Mouse (Mus musculus): ENCODE results near the gene Map9. TPM values are rescaled to one million over a fixed set of nuclear protein-coding genes. Genes with fewer than 3 reads are reported as not detected.

The Map9 gene
- total RNA-seq, 2 experiments from 2014 or later: 94.8 TPM

DNA sequence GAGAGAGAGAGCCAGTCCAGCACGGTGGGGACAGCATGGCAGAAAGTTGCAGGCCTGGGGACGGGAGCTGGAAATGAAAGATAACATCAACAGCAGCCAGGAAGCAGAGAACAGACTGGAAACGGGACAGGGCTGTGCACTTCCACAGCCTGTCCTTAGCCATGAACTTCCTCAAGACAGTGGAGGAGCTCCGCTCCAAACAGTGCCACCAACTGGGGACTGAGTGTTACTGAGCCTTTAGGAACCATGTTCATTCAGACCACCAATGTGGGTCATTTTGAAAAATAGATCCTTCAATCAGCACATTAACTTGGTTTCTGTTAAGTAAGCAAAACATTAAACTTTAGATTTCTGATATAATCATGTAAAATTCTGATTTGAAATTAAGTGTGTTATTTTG is 4.6 kb downstream of the Map9 start:
- TF ChIP-seq CTCF (IDR thresholded peaks at IDR 0.05): peak; percentile 57
- no peak for DNase-seq (ENCODE audit: extremely low spot score in 1 of 2, low spot score in 2 of 2)
- intact Hi-C loops (cut with DNase I): loop anchor here (5.0 kb wide), 1 partner anchor 290 kb away; no protein-coding TSS in a partner anchor
- H3K4me3 ChIP-seq: no peak overlapping the region
- no peak overlapping the region for H3K27ac ChIP-seq

DNA sequence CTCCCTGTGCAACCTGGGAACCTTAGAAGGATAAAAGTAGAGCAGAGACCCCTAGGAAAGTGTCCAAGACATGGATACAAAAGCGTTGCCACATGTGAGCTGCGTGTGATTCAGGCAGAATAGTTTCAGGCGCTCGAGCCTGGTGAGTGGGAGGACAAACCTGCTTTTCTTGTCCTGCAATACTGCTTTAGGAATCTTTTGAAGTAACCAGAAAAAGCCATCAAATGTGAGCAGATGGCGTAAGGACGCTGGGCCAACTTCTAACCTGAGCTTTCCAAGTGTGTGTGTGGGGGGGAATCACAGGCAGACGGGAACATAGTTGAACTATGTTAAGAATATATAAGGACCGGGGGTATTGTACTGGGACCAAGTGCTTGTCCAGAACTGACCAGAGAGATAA is 6.7 kb downstream of the Map9 start:
- TF ChIP-seq CTCF (IDR thresholded peaks at IDR 0.05): no peak
- H3K27ac ChIP-seq: peak overlapping the region; percentile 71
- intact Hi-C loops (cut with DNase I): loop anchor here (2.0 to 5.0 kb wide), 2 partner anchors 288 to 360 kb away; no protein-coding TSS in a partner anchor
- no peak overlapping the region for H3K4me3 ChIP-seq
- peak; percentile 36 to 52 for DNase-seq (ENCODE audit: extremely low spot score in 1 of 2, low spot score in 2 of 2)

DNA sequence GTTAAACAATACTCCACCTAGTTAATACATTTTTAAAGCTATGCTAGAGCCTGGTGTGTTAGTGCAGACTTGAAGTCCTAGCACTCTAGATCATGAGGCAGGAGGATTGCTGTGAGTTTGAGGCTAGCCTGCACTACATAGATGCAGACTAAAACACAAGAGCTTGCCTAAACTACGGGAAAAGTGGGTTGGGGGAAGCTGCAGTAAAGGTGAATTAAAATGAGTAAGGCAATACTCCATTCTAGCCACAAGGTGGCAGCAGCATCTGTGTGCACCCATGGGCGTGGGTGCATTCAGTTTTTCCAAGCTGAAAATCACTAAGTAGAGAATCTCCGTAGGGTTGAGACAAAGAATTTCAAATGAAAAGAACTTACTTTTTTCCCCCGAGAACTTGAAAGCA is 7.1 kb downstream of the Map9 start:
- peak in 1 of 2 experiments; percentile 12 for DNase-seq (ENCODE audit: extremely low spot score in 1 of 2, low spot score in 2 of 2)
- Histone ChIP-seq H3K4me3 (no peak overlapping the region), H3K27ac (peak overlapping the region; percentile 44)
- intact Hi-C loops (cut with DNase I): loop anchor here (1.0 to 5.0 kb wide), 3 partner anchors 287 to 492 kb away; no protein-coding TSS in a partner anchor
- peak; percentile 86 for TF ChIP-seq CTCF (IDR thresholded peaks at IDR 0.05)

DNA sequence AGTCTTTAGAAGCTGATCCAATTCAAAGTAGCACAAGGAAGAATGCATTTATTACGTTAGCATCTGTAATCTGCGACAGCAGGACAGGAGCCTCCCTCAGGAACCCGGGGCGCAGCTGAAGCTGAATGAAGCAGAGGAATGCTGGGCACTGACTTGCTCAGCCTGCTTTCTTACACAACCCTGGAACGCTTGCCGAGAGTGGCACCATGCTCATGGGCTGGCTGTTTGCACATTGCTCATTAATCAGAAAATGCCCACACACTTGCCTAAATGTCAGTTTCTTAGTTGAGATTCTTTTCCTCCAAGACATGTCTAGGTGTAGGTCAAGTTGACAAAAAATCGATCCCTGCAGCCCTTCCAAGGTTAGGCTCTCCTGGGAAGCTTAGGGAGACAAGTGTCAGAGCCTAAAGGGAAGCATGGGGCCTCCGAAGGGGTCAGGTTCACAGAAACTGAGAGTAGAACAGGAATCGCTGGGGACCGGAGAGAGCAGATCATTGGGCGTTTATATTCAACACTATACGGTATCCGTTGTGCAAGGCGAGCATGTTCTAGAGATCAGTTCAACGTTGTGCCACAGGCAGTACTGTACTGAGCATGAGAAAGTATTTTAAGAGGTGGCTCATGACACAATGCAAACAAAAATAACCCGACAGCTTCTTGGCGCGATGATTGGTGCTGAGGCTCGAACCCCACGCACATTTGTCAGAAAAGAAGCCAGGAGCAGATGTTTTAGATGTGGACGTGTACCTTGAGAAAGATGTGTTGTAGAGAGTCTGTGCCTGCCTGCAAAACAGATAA is 11.4 kb downstream of the Map9 start:
- no peak overlapping the region for H3K4me3 ChIP-seq
- peak overlapping the region; percentile 72 for H3K27ac ChIP-seq
- TF ChIP-seq CTCF (IDR thresholded peaks at IDR 0.05): no peak
- peak in 1 of 2 experiments; percentile 29 for DNase-seq (ENCODE audit: extremely low spot score in 1 of 2, low spot score in 2 of 2)
- intact Hi-C loops (cut with DNase I): no loop called here

DNA sequence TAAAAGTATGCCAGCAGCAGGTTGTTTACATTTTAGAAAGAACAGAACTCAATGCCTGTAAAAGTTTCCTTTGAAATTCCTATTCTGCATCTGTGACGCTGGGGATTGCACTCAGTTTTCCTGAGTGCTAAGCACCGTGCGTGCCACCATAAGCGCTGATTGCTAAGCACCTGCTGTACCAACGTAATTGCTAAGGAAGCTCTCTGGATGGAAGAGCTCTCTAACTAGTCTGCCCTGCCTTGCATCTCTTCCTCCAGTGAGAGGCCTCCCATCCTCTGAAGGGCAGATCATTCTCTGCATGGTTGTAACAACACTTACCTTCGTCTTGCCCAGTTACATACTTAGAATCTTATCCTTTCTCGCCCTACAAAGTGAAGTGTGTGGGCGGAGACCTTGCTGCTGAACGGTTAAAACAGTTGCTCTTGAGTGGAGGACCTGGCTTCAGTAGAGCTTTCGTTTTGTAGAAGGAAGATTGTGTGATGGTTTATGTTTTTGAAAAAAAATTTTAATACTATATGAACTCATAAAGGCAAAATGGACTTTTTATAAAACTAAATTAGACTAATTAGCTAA is 12.7 kb downstream of the Map9 start:
- DNase-seq (ENCODE audit: extremely low spot score in 1 of 2, low spot score in 2 of 2): no peak
- no peak overlapping the region for H3K4me3 ChIP-seq
- intact Hi-C loops (cut with DNase I): no loop called here
- H3K27ac ChIP-seq: peak overlapping the region; percentile 72
- no peak for TF ChIP-seq CTCF (IDR thresholded peaks at IDR 0.05)

DNA sequence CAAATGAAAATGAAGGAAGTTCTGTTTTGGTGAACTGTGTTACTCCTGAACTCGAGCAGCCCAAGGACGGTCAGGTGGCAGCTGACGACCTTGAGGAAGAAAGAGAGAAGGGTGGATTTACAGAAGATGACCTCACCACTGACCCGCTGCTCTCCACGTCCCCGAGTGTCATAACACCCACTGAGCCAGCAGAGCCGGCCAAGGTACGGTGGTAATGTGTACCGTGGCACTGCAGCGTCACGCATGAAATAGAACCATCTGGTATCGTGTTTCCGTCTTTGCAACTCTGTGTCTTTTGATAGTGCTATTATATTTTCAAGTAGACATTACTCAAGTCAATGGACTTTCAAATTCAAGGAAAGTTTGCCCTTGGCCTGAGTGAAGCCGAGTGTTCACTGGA is 19.1 kb downstream of the Map9 start:
- intact Hi-C loops (cut with DNase I): no loop called here
- no peak overlapping the region for H3K27ac ChIP-seq
- TF ChIP-seq CTCF (IDR thresholded peaks at IDR 0.05): no peak
- DNase-seq (ENCODE audit: extremely low spot score in 1 of 2, low spot score in 2 of 2): no peak
- H3K4me3 ChIP-seq: no peak overlapping the region

DNA sequence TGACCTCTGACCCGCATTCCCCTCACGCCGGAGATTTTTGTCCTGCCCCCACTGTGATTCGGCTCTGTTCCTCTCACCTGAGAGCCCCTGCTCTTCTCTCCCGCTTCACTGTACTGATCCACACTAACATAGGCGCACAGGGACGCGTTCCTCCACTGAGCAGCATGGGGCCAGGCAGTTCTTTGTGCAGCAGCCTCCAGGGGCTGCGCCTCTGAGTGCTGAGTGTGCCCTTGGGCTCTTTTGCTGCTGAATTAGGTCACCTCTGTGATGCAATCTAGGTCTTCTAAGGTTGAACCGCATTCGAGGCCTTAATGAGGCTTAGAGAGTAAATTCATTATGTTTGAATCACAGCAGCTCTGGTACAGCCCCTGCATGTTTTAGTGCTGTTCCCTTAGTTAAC is 24.5 kb downstream of the Map9 start:
- intact Hi-C loops (cut with DNase I): no loop called here
- DNase-seq (ENCODE audit: extremely low spot score in 1 of 2, low spot score in 2 of 2): no peak
- H3K4me3 ChIP-seq: no peak overlapping the region
- peak overlapping the region; percentile 32; the same call in 1 of the 2 replicates for H3K27ac ChIP-seq
- no peak for TF ChIP-seq CTCF (IDR thresholded peaks at IDR 0.05)

DNA sequence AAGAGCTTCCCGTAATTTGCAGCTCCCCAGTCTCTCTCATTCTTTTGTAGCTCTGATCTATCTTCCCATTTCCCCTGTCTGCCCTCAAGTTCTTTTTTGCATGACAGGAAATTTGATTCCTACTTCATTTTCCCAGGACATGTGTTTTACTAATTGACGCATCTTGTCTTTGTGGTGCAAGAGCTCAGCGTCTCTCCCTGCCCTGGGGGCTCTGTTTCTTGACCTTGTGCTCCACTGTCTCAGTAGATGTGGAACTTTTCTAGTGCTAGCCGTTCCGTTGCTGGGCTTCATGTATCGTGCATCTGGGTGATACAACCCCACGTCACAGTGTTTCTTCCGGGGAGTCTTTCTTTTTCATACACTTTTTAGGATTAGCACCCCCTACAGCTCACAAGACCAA is 27.2 kb downstream of the Map9 start:
- Histone ChIP-seq H3K4me3 (no peak overlapping the region), H3K27ac (no peak overlapping the region)
- DNase-seq (ENCODE audit: extremely low spot score in 1 of 2, low spot score in 2 of 2): no peak
- TF ChIP-seq CTCF (IDR thresholded peaks at IDR 0.05): no peak
- intact Hi-C loops (cut with DNase I): no loop called here

DNA sequence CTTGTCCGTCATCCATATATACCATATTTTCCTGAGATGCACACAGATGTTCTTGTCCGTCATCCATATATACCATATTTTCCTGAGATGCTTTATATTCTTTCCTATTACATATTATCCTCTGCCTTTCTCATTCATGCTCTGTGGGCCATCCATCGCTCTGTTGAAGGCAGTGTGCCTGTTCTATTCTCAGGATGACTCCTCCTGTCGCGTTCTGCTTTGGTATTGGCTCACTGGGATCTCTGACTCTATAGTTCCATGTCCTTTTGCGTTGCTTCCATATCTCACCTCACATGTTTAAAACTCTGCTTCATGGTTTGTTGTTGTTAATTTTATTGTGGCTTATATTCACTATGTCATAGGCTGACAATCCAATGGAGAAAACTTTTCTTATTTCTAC is 48.0 kb downstream of the Map9 start:
- no peak for TF ChIP-seq CTCF (IDR thresholded peaks at IDR 0.05)
- intact Hi-C loops (cut with DNase I): loop anchor here (5.0 to 10.0 kb wide), 3 partner anchors 246 to 649 kb away; partner anchors contain the start of gene Plrg1
- no peak for DNase-seq (ENCODE audit: extremely low spot score in 1 of 2, low spot score in 2 of 2)
- Histone ChIP-seq H3K27ac (no peak overlapping the region), H3K4me3 (no peak overlapping the region)

DNA sequence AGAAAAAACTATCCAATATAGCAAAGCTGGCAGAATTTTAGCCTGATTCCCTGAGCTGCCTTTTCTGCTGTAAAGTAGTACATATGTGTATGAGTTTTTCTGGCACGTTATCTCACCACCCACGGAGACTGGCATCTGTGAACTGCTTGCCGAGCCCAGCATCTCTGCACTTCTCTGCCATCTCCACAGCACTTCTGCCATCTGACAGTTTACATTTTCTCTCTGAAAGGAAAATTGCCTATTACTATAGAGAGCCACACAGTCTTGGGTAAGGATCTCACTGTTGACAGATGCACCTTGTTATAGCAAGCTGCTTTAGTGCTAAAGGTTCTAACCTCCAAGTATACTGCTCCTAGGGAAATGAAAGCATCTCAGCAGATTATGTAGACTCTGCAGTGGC is 48.5 kb downstream of the Map9 start:
- intact Hi-C loops (cut with DNase I): loop anchor here (5.0 to 10.0 kb wide), 3 partner anchors 246 to 648 kb away; partner anchors contain the start of gene Plrg1
- Histone ChIP-seq H3K4me3 (no peak overlapping the region), H3K27ac (no peak overlapping the region)
- no peak for TF ChIP-seq CTCF (IDR thresholded peaks at IDR 0.05)
- DNase-seq (ENCODE audit: extremely low spot score in 1 of 2, low spot score in 2 of 2): peak; percentile 54 to 55

DNA sequence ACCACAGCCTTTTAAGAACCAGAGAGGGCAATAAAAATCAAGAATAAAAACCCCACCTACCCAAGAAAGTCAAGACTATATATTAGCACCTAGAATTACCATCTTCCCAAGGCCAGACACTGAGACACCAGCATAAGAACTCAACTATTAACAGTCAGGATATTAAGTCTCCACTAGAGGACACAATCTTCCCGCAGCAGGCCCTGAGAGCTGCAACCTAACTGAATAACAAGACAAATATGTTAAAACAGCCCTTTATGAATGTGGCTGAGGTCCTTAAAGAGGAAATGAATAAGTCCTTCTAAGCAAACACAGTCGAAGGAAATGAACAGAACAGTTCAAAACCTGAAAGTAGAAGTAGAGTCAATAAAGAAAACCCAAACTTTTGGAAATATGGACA is 49.6 kb downstream of the Map9 start:
- peak; percentile 52 for TF ChIP-seq CTCF (IDR thresholded peaks at IDR 0.05)
- intact Hi-C loops (cut with DNase I): loop anchor here (1.0 to 10.0 kb wide), 4 partner anchors 245 to 647 kb away; partner anchors contain the start of gene Plrg1
- no peak overlapping the region for H3K4me3 ChIP-seq
- DNase-seq (ENCODE audit: extremely low spot score in 1 of 2, low spot score in 2 of 2): no peak
- no peak overlapping the region for H3K27ac ChIP-seq

DNA sequence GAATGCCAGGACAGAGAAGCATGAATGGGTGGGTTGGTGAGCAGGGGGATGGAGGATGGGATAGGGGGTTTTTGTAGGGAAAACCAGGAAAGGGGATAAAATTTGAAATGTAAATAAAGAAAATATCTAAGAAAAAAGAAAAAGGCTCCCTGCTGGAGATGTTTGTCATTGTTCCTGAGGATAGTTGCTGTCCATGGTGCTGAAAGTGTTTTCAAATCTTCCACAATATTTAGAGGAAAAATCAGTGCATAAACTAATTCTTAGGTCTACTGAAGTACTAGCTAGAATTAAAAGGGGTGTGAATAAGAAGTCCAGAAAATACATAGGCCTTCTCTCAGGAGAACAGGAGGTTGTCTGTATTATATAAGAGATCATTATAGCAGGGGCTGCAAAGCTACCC is 54.6 kb downstream of the Map9 start:
- intact Hi-C loops (cut with DNase I): no loop called here
- no peak; the same call in 1 of the 2 replicates for TF ChIP-seq CTCF (IDR thresholded peaks at IDR 0.05)
- no peak for DNase-seq (ENCODE audit: extremely low spot score in 1 of 2, low spot score in 2 of 2)
- Histone ChIP-seq H3K27ac (no peak overlapping the region), H3K4me3 (no peak overlapping the region)
